Mouse (Mus musculus) thymus, postnatal 4 days (tissue): ENCODE measurements at regions not wholly inside any gene's neighbourhood (a gene's known extent, or its start where the extent isn't known, plus 50 kb on each side); places are given as distances from the start of the nearest gene placed in this dataset.

Source experiments
- DNase-seq: peaks from one replicate; pipeline ENCODE4 v3.0.0; 2021

DNA sequence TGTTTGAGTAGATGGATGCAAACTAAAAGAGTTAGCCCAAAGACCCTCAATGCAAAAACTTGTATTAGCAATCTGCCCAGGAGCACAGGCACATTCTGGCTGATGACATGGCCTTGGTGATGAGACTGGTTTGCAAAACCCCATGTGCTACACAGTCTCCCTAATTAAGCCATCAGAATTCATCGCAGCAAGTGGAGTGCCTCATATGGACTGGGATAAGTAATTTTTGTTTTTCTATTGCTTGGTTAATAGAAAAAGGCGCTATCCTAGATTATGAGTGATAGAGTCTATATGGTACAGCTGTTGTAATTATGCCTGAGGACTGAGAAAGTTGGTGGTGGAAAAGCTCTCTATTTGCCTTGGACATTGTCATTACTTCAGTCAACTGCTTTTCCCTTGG lies 155.2 kb upstream of the Robo1 start:
- no peak for DNase-seq

DNA sequence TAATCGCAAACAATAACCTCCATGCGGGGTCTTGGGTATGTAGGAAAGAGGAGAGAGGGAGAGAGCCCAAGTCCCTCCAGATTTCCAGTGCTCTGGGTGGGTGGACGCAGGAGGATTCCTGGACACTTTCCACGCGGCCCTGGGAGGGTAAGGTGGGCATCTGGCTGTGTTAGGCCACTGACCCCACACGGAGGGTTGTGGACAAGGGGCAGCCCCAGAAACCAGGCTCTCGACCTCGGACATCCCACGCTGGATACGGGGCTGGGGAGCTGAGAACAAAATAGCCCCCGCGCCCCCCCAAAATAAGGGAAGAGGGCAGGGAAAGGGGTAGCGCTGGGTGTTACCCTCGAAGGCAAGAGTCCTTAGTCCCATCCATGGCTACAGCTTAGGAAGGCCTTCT lies 150.2 kb upstream of the Robo1 start:
- no peak for DNase-seq

- DNase-seq, result no peak
Observed at GRCm38 (mm10) chr16:72159411-72159810, 148.7 kb upstream of the Robo1 start.

DNA sequence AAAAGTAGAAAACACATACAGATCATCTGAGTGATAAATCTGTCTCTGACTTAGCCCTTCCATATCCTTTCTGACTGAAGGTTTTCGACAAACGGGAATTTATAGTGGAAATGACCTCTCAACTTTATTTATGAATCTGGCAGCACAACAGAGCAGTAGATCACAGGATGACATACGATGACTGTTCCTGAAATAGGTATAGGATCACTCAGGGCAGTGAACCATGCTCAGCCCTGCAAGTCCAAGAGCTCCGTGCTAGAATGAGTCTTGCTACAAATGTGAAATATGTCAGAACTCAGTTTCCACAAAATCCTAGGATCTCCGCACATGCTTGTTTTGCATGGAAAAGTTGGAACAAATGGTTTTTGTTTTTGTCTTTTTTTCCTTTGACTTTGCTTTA lies 132.4 kb upstream of the Robo1 start:
- DNase-seq, result no peak

- no peak for DNase-seq
Observed at GRCm38 (mm10) chr16:72194320-72194719, 113.8 kb upstream of the Robo1 start.

GRCm38 (mm10) chr16:72215360-72216013 lies 92.6 kb upstream of the Robo1 start:
- peak; percentile 39 for DNase-seq

- DNase-seq, result no peak
Observed at GRCm38 (mm10) chr16:72218021-72218420, 90.1 kb upstream of the Robo1 start.

DNA sequence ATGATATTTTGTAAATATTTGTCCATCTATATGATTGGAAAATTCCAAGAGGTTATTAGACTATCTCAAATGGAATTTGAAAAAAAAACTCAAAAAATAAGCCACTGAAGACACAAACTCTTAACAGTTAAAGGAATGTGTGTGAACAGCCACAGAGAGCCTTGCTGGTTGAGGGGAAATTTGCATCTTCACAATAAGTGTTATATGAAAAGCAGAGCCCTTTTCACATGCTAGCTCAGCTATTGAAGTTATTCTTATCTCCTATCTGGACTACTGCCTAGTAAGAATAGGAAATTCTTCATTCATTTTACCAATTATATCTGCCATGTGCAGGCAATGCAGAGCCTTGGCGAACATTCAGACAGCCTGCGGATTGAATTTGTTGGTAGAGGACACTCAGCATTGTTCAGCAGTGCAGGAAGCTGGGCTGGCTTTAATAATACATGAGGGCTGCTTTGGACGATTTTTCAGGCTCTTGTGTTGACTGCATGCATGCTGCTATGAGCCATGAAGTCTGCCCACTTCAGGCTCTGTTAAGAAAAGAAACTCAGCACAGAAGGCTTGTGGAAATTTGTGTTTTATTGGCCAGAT lies 86.1 kb upstream of the Robo1 start:
- DNase-seq, result no peak

- DNase-seq, result no peak
Observed at GRCm38 (mm10) chr16:72223860-72224259, 84.2 kb upstream of the Robo1 start.

GRCm38 (mm10) chr16:72225157-72225880 lies 82.8 kb upstream of the Robo1 start:
- no peak for DNase-seq

DNA sequence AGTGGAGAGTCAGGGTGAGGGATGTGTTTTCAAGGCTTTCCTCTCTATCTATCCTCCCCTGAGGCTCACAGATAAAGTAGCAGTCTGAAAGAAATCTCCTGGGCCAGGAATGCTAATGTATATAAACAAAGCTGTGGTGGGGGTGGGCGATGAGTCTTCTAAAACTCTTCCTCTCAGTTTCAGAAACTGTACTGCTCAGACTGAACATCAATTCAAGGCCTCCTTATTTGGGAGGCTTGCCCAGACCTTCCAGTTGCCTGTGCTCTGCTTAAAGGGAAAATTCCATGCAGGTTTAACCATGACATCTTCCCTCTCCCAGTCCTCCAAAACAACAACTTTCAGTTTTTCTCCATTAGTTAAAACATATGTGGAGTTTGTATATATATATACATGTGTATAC lies 73.7 kb upstream of the Robo1 start:
- no peak for DNase-seq

DNA sequence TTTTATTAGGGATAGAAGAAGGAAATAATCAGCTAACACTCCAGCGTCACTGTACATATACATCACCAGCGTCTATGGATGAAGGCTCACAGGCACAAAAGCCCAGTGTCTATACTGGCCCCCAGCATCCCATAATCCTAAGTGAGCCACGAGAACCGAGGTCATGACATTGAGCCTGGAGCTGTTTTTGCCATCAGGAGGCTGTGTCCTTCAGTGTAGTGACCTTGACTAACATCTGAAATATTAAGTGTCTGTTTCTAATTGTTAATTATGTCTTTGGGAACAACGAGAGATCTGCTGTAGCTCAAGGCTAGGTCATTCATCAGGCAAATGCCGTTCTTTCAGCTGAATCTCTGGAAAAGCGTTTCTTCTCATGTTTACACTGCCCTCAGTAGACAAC lies 68.5 kb upstream of the Robo1 start:
- DNase-seq, result no peak

GRCm38 (mm10) chr16:72256388-72256787 lies 51.7 kb upstream of the Robo1 start:
- DNase-seq, result no peak
